Mouse (Mus musculus): ENCODE data around the gene Scd2.

GRCm38 (mm10) chr19:44276861-44277260, 16.6 kb upstream of the Scd2 start:
- no peak for TF ChIP-seq CTCF (IDR thresholded peaks at IDR 0.05; ENCODE audit: low read depth, low read length)
- no peak for TF ChIP-seq GATA1 (IDR thresholded peaks at IDR 0.05; ENCODE audit: borderline replicate concordance, low read length)
- no peak for TF ChIP-seq POLR2AphosphoS5 (IDR thresholded peaks at IDR 0.05; ENCODE audit: insufficient replicate concordance, low read depth, low read length)
- no peak for TF ChIP-seq TAL1 (conservative IDR thresholded peaks at IDR 0.05; ENCODE audit: low read depth, low read length)
- no peak for TF ChIP-seq GATA2 (IDR thresholded peaks at IDR 0.05; ENCODE audit: borderline replicate concordance, low read depth, low read length)
